Mouse (Mus musculus) heart, postnatal 36 days (tissue): ENCODE results near the gene Klk4. TPM values are rescaled to one million over a fixed set of nuclear protein-coding genes. Genes with fewer than 3 reads are reported as not detected.

Experiments used
- DNase-seq, 2 experiments: peaks; one replicate each; pipeline ENCODE4 v3.0.0; 2021 to 2022
- intact Hi-C: fragments of 180-260 bp; cut with DNase I; formaldehyde crosslinking; loops from one replicate; pipeline ENCODE4 v1.15.1; 2025
- total RNA-seq, 2 experiments: library from RNA; stranded (reverse); gene quantifications; 2 replicates each; pipeline ENCODE4 v1.2.3; 2021

Klk4 gene
- not detected for total RNA-seq

GRCm38 (mm10) chr7:43880912-43881311 lies at the start of gene Klk4:
Gene Klk4, plus strand, starts transcription at chr7:43881160.
- DNase-seq, result no peak
- intact Hi-C loops, result no loop called here

DNA sequence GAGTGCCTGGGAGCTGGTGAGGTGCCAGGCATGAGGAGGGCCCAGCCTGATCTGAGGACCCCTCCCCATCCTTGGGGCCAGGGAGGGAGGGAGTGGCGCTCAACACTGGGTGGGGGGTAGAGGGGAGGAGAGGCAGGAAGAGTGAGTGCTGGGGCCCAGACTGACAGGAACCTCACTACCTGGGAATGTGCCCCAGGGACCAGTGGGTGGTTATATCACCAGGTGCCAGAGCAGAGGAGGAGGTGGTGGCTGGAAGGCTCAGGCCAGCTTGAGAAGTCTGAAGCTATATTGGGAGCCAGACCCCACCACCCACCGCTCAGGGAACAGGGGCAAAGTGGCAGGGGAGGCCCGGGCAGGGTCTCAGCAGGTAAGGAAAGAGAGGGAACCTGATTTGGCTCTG lies 39.3 kb upstream of the Klk4 start, which contains the start of gene Klk5:
Klk5 (plus strand) TSS at position 271 of the 400 bp plus-strand sequence.
- intact Hi-C loops, result no loop called here

DNA sequence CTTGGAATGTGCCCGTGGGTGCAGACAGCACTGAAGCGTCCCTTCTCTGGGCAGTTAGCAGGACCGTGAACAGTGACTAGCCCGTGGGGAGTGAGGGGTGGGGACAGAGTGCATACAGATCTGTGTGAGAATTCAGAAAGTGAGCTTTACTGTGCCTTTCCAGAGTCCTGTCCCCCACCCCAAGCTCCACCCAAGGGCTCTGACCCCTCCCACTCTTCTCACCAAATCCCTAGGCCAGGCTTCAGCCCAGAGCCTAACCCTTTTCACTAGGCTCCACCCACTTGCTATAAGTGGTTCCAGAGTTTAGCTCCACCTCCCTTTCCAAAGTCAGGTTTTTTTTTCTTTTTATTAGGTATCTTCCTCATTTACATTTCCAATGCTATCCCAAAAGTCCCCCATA lies 37.2 kb upstream of the Klk4 start:
- intact Hi-C loops, result no loop called here
- no peak for DNase-seq

More for the DNA sequence above, 39.3 kb upstream of the Klk4 start, which contains the start of gene Klk5:
- DNase-seq, result no peak

GRCm38 (mm10) chr7:43851616-43852015 lies 29.3 kb upstream of the Klk4 start:
- no peak for DNase-seq
- intact Hi-C loops, result no loop called here

GRCm38 (mm10) chr7:43854642-43855380 lies 26.1 kb upstream of the Klk4 start:
- intact Hi-C loops, result no loop called here
- DNase-seq, result no peak

DNA sequence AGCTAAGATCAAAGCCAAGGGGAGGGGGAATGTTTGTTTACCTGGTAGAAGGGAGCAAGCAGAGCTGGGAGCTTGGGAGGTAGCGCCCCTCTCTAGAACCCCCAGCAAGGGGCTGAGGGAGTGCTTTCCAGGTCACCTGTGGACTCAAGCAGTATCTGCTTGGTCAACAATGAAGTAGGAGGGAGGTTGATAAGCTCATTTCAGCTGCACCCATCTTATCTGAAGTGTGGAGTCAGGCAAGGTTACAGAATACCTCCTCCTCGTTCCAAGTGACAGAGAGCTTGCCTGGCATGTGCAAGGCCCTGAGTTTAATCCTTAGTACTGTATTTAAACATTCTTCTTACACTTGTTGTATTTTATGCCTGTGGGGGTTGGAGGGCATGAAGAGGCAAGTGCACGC lies 25.3 kb upstream of the Klk4 start:
- no peak for DNase-seq
- intact Hi-C loops, result no loop called here

GRCm38 (mm10) chr7:43856307-43856706 lies 24.7 kb upstream of the Klk4 start:
- intact Hi-C loops, result no loop called here
- no peak for DNase-seq

DNA sequence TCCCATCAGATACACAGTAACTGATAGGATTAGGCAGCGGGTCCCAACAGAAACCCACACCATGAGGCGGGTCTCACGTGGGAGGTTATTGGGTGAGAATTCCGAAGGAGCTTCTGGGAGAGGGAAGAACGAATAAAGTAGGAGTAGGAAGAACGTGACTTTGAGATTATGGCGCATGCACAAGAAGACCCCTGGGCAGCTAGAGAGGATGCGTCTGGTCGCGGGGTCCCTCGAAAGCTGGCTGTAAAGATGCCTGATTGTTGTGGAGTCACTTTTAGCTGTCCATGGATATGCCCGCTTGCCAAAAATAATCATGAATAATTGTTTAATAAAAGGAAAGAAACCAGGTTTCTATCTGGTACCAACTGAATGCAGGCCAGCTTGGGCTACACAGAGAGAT lies 23.5 kb upstream of the Klk4 start:
- intact Hi-C loops, result no loop called here
- no peak for DNase-seq

DNA sequence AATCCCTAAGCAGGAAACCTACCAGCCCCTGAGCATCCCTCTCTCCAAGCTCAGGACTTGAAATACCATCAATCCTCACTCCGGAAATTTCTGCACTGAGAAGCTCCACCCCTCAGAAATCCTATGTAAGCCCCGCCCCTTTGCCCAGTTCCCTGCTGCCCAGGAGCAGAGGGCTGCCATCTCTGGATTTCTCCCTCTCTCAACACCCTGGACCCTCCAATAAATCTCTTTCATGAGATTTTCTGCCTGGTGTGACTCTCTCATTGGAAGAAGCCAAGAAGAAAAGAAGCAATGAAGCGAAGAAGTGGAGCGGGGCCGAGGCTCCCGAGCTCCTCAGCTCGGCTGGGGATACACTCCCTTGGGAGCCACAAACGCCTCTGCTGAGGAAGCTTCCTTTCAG lies 20.5 kb upstream of the Klk4 start:
- intact Hi-C loops, result no loop called here

DNA sequence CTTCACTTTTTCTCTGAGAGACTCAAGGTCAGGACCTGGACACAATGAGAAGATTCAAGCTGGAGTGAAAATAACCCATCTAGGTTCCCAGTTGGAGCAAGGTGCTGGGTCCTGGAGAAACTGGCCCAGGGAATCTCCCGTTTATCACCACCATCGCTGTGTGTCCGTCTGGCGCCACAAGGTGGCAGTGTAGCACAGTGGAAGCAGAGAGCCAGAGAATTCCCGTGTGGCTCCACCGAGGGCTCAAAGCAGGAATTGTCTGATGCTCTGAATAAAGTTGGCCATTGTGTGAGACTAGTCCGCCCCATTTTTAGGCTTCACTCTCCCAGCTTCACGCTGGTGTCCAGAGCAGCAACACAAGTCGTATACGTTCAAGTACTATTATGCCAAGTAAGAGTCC lies 7.7 kb upstream of the Klk4 start:
- peak; percentile 30 to 62 for DNase-seq
- intact Hi-C loops, result loop anchor here (1.0 kb wide), 1 partner anchor 22 kb away; no protein-coding TSS in a partner anchor

More for the DNA sequence above, 20.5 kb upstream of the Klk4 start:
- DNase-seq, result no peak

DNA sequence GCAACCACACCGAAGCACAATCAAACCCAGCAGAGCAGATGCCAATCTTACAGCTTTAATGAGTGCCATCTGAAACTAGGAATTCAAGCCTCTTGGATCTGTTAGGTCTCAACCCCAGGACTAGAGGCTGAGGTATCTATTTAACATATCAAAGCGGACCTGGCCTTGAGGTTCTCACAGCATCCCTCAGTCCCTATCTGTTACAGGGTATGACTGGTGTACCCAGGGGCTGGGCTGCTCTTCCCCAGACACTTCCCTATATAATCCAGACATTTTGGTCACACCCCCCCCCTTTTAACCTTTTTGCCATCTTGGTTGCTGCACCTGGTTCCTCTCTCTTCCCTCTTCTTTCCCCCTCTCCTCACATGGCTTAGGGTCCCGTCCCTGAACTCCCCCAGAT lies 7.3 kb upstream of the Klk4 start:
- intact Hi-C loops, result loop anchor here (1.0 kb wide), 1 partner anchor 22 kb away; no protein-coding TSS in a partner anchor
- no peak for DNase-seq

DNA sequence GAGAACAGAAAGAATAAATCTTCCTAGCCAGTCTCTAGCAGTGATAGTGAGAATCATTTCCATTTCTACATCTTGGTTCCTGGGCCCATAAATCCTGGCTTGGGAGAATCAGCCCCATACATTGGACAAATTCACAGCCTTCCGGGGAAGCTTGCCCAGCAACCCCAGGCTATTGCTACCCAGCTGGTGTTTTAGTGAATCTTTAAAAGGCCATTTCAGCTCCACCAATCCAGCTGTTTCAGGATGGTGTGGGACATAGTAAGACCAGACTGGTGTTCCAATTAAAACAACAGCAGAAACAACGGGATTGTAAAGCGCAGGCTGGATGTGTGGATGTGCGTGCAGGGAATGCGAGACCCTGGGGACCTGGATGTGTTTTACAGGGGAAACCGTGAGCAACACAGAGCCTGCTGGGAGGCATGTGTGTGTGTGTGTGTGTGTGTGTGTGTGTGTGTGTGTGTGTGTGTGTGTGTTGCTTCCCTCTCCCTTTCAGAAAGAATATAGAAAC lies 6.0 kb upstream of the Klk4 start:
- DNase-seq, result no peak
- intact Hi-C loops, result no loop called here

GRCm38 (mm10) chr7:43876444-43876843 lies 4.5 kb upstream of the Klk4 start:
- no peak for DNase-seq
- intact Hi-C loops, result no loop called here

DNA sequence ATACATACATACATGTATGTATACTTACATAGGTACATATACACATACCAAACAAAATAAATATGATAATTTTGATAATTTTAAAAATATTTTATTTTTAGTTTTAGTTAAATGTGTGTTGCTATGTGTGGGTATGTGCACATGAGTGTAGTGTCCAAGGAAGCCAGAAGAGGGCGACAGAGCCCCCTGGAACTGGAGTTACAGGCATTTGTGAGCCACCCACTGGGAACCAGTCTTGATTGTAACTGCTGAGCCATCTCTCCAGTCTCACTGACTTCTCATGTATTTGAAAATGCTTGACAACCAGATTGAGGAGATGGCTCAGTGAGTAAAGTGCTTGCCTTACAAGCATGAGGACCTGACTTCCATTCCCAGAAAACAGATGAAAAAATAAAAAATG lies 2.7 kb upstream of the Klk4 start:
- no peak for DNase-seq
- intact Hi-C loops, result no loop called here

- intact Hi-C loops, result no loop called here
- DNase-seq, result peak in 1 of 2 experiments; percentile 3
Measured at GRCm38 (mm10) chr7:43882346-43882745, 1.4 kb downstream of the Klk4 start.

GRCm38 (mm10) chr7:43882811-43883210 lies 1.9 kb downstream of the Klk4 start:
- peak in 1 of 2 experiments; percentile 1 for DNase-seq

GRCm38 (mm10) chr7:43883547-43883946 lies 2.6 kb downstream of the Klk4 start:
- intact Hi-C loops, result no loop called here
- peak; percentile 23 to 36 for DNase-seq

More at GRCm38 (mm10) chr7:43882811-43883210, 1.9 kb downstream of the Klk4 start:
- intact Hi-C loops, result no loop called here

DNA sequence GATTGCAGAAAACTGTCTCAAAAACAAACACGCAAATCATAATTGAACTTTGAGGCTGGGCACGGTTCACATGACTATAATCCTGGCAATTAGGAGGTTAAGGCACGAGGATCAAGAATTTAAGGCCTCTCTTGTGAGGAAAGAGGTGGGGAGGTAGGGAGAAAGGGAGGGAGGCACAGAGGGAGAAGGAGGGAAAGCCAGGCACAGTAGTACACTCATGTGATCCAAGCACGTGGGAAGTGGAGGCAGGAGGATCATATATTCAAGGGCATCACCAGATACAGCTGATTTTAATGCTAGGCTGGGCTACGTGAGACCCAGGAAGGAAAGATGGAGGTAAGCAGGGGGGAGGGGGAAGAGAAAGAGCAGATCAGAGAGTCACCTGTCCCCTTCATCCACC lies 10.4 kb downstream of the Klk4 start:
- intact Hi-C loops, result loop anchor here (5.0 to 10.0 kb wide), 2 partner anchors 109 to 307 kb away; partner anchors contain the start of gene Klk10
- DNase-seq, result no peak

GRCm38 (mm10) chr7:43891788-43892187 lies 10.8 kb downstream of the Klk4 start:
- no peak for DNase-seq
- intact Hi-C loops, result loop anchor here (5.0 to 10.0 kb wide), 2 partner anchors 109 to 307 kb away; partner anchors contain the start of gene Klk10

- intact Hi-C loops, result loop anchor here (1.0 to 10.0 kb wide), 4 partner anchors 22 to 310 kb away; partner anchors contain the start of gene Klk10
- peak; percentile 82 to 89 for DNase-seq
Measured at GRCm38 (mm10) chr7:43894836-43895235, 13.9 kb downstream of the Klk4 start.

DNA sequence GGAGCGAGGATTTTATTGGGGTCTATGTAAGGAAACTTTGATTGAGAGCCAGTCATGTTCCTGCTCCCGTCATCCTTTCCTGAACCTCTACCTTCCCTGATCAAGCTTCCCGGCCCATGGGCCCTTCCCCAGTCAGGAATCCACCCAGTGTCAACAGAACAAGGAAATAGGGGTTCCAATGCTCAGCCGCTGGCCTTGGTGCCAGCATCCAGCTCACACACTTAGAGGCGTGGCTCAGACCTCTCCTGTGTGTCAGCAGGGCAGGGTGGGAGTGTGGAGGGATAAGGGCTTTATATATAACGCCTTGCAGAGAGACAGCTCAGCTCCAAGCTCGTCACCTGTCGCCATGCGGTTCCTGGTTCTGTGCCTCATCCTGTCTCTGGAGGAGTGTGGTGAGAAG lies 33.9 kb downstream of the Klk4 start:
- intact Hi-C loops, result no loop called here
- no peak for DNase-seq

GRCm38 (mm10) chr7:43918426-43918825 lies 37.5 kb downstream of the Klk4 start:
- DNase-seq, result no peak
- intact Hi-C loops, result no loop called here
